Mouse (Mus musculus) T-cell, adult 2 months (primary cell): ENCODE measurements around the gene Dapk3.

Experiments
- DNase-seq: peaks from one replicate; pipeline ENCODE4 v3.0.0; 2022; ENCODE audit warnings: low spot score

The Dapk3 gene

DNA sequence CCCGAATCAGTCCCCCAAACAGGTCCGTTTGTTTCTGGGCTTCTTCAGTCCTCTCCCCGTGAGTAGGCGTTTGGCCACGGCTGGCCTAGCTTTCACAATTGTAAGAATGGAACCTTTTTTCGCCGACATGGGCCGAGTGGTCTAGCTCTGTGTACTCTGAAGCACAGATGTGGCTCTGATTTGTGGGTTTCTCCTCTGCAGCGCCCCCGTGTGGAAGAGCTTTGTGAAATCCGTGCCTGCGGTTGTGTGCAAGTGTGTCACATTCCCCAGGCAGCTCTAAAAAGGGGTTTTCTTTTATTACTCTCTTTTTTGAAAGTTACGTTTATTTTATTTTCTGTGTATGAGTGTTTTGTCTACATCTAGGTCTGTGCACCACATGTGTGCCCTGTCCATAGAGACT is 58.1 kb downstream of the Dapk3 start:
- peak; percentile 62 for DNase-seq

DNA sequence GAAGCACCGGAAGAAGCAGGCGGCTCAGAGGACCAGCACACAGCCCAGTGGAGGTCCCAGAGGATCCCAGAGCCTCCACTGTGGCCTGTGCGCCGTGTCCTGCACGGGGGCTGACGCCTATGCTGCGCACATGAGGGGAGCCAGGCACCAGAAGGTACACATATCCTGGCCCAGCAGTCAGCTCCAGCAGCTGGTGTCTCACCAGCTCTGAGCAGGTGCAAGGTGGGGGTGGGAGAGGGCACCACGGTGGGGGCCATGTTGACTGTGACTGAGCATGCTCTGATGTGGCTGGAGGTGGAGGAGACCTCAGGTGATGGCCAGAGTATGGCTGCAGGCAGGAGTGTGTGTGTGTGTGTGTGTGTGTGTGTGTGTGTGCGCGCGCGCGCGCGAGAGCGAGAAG is 59.2 kb downstream of the Dapk3 start:
- DNase-seq: no peak
